Mouse (Mus musculus) heart, embryonic 16.5 days (tissue): Measurements from ENCODE around the gene Gjd3. TPM values are rescaled to one million over a fixed set of nuclear protein-coding genes. Genes with fewer than 3 reads are reported as not detected.

Experiments
- ATAC-seq: fragments of 200-750 bp; cut with Nextera tagmentation; replicated peaks from 2 replicates; pipeline ENCODE4 v1.8.0; 2017; ENCODE audit warnings: moderate number of reproducible peaks; ENCODE audit not compliant: insufficient read depth, low FRiP score; ENCODE audit errors: extremely low read depth
- H3K27ac ChIP-seq: fragments of 300-500 bp; sonication (generic); 2 replicates; pipeline ENCODE4 v1.5.1; 2014; ENCODE audit warnings: mild to moderate bottlenecking, low read length, control low read depth, moderate library complexity
- H3K27me3 ChIP-seq: fragments of 300-500 bp; sonication (generic); 2 replicates; pipeline ENCODE4 v1.6.1; 2014; ENCODE audit warnings: low read length, mixed read lengths; ENCODE audit not compliant: control insufficient read depth, insufficient read depth
- H3K36me3 ChIP-seq: fragments of 300-500 bp; sonication (generic); 2 replicates; pipeline ENCODE4 v1.6.1; 2014; ENCODE audit not compliant: control insufficient read depth, insufficient read depth
- H3K4me1 ChIP-seq: fragments of 300-500 bp; sonication (generic); 2 replicates; pipeline ENCODE4 v1.6.1; 2014; ENCODE audit warnings: low read length, mixed read lengths; ENCODE audit not compliant: control insufficient read depth, insufficient read depth
- H3K4me2 ChIP-seq: fragments of 300-500 bp; sonication (generic); 2 replicates; pipeline ENCODE4 v1.6.1; 2014; ENCODE audit warnings: low read depth, mild to moderate bottlenecking, control low read depth, low read length
- H3K4me3 ChIP-seq: fragments of 300-500 bp; sonication (generic); 2 replicates; pipeline ENCODE4 v1.5.1; 2014; ENCODE audit warnings: mild to moderate bottlenecking, control low read depth, low read length
- H3K9ac ChIP-seq: fragments of 300-500 bp; sonication (generic); 2 replicates; pipeline ENCODE4 v1.6.1; 2014; ENCODE audit warnings: low read length, control low read depth
- H3K9me3 ChIP-seq: fragments of 300-500 bp; sonication (generic); replicated peaks from 2 replicates; pipeline ENCODE4 v1.6.1; 2016; ENCODE audit warnings: low read length; ENCODE audit not compliant: control insufficient read depth
- WGBS: fragments of 180-500 bp; shearing (Covaris S2); extraction: QIAGEN DNeasy Blood & Tissue Kit; methylation state at CpG from one replicate; pipeline ENCODE4 v1.1.7; 2014; 5-methylcytosine and 5-hydroxymethylcytosine counted together
- polyA plus RNA-seq: library from polyadenylated mRNA; unstranded; fragments of >200 nt; fragmentation: Nextera tagmentation; extraction: Ambion mirVana; gene quantifications from 2 replicates; pipeline ENCODE4 v1.2.1, GENCODE M21; 2015

Gjd3 gene
- polyA plus RNA-seq, 1 experiment from 2014 or later, result 4.5 TPM

DNA sequence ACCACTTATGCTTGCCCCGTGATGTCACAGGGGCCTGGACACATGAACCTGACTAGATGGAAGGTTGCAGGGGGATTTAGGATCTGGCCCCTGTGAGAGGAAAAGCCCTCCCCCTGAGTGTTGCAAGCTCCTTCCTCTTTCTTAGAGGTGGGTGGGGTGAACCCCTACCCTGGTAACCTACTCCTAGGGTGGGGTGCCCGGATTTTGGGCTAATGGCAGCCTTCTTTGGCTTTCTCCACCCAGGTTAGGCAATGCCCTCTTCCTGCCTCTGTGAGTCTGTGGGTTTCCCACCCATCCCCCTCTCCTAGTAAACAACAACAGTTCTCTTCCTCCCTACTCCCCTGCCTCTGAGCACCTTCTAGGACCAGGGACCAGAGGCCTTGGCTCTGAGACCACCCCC lies 30.1 kb downstream of the Gjd3 start:
- no peak overlapping the region for H3K9ac ChIP-seq
- no peaks in the 10 kb centered on the region for H3K27me3 ChIP-seq
- no peak overlapping the region for H3K4me3 ChIP-seq
- no peaks in the 10 kb centered on the region for H3K36me3 ChIP-seq
- peaks cover 83% of the 10 kb centered on the region for H3K4me1 ChIP-seq
- ATAC-seq, result no peak
- H3K9me3 ChIP-seq, result no peaks in the 10 kb centered on the region
- 39% methylated on average over 2 of the region's 2 CpGs for WGBS
- peak overlapping the region; percentile 97; the same call in 1 of the 2 replicates for H3K27ac ChIP-seq
- H3K4me2 ChIP-seq, result no peak overlapping the region

DNA sequence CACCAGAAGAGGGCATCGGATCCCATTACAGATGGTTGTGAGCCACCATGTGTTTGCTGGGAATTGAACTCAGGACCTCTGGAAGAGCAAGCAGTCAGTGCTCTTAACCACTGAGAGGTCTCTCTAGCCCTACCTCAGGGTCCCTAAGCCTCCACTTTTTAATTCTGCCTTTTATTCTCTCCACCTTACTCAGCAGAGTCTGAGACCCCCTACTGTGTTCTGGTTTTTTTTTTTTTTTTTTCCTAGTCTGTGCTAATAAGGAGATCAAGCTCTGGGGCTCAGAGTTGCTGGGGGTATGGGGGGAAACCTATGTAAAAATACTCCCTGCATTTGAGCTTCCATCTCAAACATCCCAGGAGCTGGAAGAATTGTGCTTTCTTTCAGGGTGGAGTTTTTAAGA lies 30.7 kb downstream of the Gjd3 start:
- Histone ChIP-seq H3K9ac (no peak overlapping the region), H3K9me3 (no peaks in the 10 kb centered on the region), H3K4me3 (no peak overlapping the region), H3K36me3 (no peaks in the 10 kb centered on the region), H3K4me2 (no peak overlapping the region), H3K27ac (peak overlapping the region; percentile 97), H3K27me3 (no peaks in the 10 kb centered on the region), H3K4me1 (peaks cover 89% of the 10 kb centered on the region)
- 100% methylated on average over 1 of the region's 1 CpGs for WGBS
- no peak for ATAC-seq

DNA sequence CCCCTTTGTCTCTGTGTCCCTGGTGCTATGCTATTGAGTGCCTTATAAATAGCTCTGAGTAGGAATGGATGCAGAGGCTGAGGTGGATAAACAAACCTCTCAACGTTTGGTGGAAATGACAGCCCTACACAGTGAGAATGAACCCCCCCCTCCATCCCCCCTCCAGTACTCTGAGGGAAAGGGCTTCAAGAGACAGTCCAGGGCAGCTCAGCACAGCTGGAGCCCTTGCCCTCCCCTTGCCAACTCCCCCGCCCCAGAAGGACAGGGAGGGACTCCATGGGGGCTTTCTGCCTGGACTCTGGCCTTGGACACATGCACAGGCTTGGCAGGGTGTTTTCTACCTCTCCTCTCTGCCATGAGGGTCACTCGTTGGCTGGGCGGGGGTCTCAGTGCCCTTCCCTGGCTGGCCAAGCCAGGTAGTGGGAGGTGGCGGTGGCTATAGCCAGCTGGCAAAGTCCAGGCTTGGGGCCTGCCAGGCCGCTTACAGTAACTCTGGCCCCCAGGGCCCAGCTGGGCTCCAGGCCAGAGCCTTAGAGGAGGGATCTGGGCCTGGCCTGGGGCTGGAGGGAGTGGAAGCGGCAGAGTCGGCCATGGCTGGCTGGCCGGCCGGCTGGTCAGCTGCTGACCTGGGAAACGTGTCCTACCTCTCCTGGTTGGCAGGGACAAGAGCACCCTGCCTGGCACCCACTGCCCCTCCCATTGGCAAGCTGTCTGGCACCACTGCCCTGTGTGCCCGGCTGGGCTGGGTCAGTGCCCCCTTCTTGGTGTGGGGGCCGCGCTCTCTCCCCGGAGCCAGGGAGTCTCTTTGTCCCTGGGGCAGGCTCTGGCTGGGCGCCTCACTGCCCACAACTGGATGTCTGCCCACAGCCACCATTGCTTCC lies 31.6 kb downstream of the Gjd3 start:
- 37% methylated on average over 15 of the region's 16 CpGs for WGBS

DNA sequence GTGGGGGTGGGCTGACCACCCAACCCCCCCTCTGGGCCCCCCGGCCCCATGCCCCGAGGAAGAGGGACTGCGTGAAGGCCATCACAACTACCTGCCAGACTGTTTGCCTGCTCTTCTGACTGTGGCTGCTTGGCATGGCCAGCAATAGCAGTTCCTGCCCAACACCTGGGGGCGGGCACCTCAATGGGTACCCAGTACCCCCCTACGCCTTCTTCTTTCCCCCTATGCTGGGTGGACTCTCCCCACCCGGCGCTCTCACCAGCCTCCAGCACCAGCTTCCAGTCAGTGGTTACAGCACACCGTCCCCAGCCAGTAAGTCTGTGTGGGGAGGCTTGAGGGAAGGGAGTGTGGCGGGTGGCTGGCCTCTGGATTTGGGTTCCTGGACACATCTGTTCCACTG lies 32.3 kb downstream of the Gjd3 start:
- 68% methylated on average over 9 of the region's 9 CpGs for WGBS
- no peak for ATAC-seq
- H3K27me3 ChIP-seq, result no peaks in the 10 kb centered on the region
- H3K4me3 ChIP-seq, result no peak overlapping the region
- peaks cover 91% of the 10 kb centered on the region for H3K4me1 ChIP-seq
- no peaks in the 10 kb centered on the region for H3K9me3 ChIP-seq
- peak overlapping the region; percentile 23; the same call in 1 of the 2 replicates for H3K9ac ChIP-seq
- no peaks in the 10 kb centered on the region for H3K36me3 ChIP-seq
- H3K27ac ChIP-seq, result peak overlapping the region; percentile 97
- H3K4me2 ChIP-seq, result no peak overlapping the region

More for the DNA sequence above, 31.6 kb downstream of the Gjd3 start:
- peak; percentile 73 for ATAC-seq
- no peaks in the 10 kb centered on the region for H3K36me3 ChIP-seq
- H3K27ac ChIP-seq, result peak overlapping the region; percentile 97
- H3K9ac ChIP-seq, result peak overlapping the region; percentile 71
- H3K4me3 ChIP-seq, result peak overlapping the region; percentile 22; the same call in 1 of the 2 replicates
- no peaks in the 10 kb centered on the region for H3K9me3 ChIP-seq
- H3K4me1 ChIP-seq, result peaks cover 89% of the 10 kb centered on the region
- H3K27me3 ChIP-seq, result no peaks in the 10 kb centered on the region
- peak overlapping the region; percentile 58 for H3K4me2 ChIP-seq

DNA sequence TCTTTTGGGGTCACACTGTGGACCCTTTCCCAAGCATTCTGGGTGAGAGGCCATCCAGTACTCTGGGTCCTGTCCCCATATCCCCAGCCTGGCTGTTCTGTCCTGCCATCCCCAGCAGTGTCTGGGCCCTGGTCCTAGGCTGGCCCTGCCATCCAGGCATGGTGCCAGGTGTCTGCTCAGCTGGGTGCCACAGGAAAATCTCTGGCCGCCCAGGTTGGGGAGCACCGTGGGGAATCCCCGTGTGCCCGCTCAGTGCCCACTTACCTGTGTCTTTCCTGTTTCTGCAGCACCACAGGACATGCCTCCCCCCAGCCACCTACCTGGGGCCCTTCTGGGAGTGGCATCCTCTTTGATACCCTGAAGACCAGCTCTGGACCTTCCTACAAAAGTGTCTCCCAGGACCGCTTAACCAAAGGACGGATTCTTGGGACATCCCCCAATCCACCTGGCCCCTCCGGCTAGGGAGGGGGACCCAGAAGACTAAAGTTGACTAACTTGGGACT lies 32.8 kb downstream of the Gjd3 start:
- 72% methylated on average over 7 of the region's 7 CpGs for WGBS
- peak overlapping the region; percentile 97 for H3K27ac ChIP-seq
- H3K4me3 ChIP-seq, result no peak overlapping the region
- H3K36me3 ChIP-seq, result no peaks in the 10 kb centered on the region
- no peaks in the 10 kb centered on the region for H3K27me3 ChIP-seq
- peaks cover 91% of the 10 kb centered on the region for H3K4me1 ChIP-seq
- no peaks in the 10 kb centered on the region for H3K9me3 ChIP-seq
- ATAC-seq, result no peak
- no peak overlapping the region for H3K4me2 ChIP-seq
- H3K9ac ChIP-seq, result peak overlapping the region; percentile 23

DNA sequence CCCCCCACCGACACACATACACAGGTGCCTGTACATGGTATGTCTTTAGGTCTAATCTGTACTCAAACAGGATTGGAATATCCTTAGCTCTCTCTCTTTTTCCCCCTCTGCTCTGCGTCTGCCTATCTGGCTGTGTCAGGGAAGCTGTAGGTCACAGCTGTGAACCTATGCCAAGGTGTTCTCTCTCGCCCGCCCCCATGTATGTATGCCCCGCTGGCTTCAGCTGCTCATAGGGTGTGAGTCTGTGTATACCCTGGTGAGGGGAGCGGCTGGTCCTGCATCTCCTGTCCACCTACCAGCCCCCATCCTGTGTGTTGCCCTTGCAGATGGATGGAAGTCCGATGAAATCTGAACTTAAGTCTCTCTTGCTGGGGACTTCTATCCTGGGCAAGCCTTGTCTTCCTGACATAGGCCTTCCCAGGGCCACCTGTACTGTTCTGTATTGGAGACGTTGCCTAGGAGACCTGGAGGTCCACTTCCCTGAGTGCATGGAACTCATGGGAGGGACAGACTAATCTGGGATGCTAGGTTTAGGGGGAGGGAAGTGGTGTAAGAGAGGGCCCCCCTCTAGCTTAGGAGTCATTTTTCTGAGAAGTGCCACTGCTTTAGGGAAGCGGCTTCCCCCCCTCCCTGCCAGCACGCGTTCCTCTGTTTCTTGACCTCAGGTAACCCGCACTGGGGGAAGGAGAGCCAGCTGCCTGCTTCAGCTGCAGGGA lies 33.4 kb downstream of the Gjd3 start:
- WGBS, result 77% methylated on average over 10 of the region's 12 CpGs
- H3K4me3 ChIP-seq, result no peak overlapping the region
- H3K4me2 ChIP-seq, result no peak overlapping the region
- H3K27ac ChIP-seq, result peak overlapping the region; percentile 97; the same call in 1 of the 2 replicates
- peaks cover 91% of the 10 kb centered on the region for H3K4me1 ChIP-seq
- no peaks in the 10 kb centered on the region for H3K36me3 ChIP-seq
- no peaks in the 10 kb centered on the region for H3K9me3 ChIP-seq
- no peak for ATAC-seq
- H3K9ac ChIP-seq, result peak overlapping the region; percentile 1
- H3K27me3 ChIP-seq, result no peaks in the 10 kb centered on the region

DNA sequence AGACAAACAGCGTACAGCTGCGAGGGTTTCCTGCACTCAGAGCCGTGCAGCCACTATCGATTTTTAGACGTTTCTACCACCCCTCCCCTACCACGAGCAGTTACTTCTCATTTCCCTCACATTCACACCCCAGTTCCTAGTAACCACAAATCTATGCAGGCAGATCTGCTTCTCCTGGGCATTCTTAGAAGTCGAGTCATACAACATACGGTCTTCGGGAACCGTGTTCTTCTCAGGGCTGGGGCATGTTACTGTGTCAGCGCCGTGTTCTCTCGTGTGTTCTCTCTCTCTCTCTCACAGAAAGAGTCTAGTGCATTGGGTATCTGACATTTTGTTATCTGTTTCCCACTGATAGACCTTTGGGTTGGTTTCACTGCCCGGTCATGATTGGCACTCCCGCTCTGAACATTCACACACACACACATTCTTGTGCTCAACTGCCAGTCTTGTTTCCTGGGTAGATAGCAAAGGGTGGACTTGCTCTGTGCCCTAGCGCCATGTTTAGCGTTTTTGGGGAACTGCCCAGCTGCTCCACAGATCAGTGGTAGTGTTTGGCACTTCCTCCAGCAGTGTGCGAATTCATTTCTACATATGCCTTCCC lies 34.7 kb downstream of the Gjd3 start:
- H3K4me1 ChIP-seq, result peaks cover 91% of the 10 kb centered on the region
- peak overlapping the region; percentile 54 for H3K27ac ChIP-seq
- no peak for ATAC-seq
- 44% methylated on average over 18 of the region's 18 CpGs for WGBS
- no peaks in the 10 kb centered on the region for H3K27me3 ChIP-seq
- peak overlapping the region; percentile 8 for H3K4me2 ChIP-seq
- no peak overlapping the region for H3K9ac ChIP-seq
- H3K4me3 ChIP-seq, result no peak overlapping the region
- H3K36me3 ChIP-seq, result no peaks in the 10 kb centered on the region
- H3K9me3 ChIP-seq, result no peaks in the 10 kb centered on the region

DNA sequence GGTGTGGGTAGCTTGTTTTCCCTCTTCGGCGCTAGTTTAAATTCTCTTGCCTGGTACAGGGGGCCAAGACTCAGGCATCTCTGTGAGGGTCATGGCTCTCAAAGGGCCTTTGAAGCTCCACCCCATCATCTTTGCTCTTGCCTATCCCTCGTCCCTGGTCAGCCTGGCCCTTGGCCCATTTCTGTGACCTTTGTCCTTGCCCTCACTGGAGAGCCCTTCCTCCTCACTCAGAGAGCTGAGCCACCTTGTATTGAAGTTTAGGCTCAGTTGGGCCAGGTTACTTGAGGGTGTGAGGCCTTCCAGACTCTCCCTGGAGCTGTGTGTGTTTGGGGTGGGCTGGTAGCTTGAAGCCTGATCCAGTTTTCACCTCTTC lies 37.2 kb downstream of the Gjd3 start:
- no peak for ATAC-seq
- 33% methylated on average over 3 of the region's 3 CpGs for WGBS
- no peaks in the 10 kb centered on the region for H3K9me3 ChIP-seq
- peak overlapping the region; percentile 2; the same call in 1 of the 2 replicates for H3K4me2 ChIP-seq
- H3K4me3 ChIP-seq, result no peak overlapping the region
- H3K9ac ChIP-seq, result peak overlapping the region; percentile 10
- H3K27me3 ChIP-seq, result no peaks in the 10 kb centered on the region
- no peaks in the 10 kb centered on the region for H3K36me3 ChIP-seq
- H3K27ac ChIP-seq, result peak overlapping the region; percentile 55
- H3K4me1 ChIP-seq, result peaks cover 93% of the 10 kb centered on the region
